Mouse (Mus musculus) megakaryocyte, embryonic 14.5 days (primary cell): ENCODE data around the gene Spast. TPM values are rescaled to one million over a fixed set of nuclear protein-coding genes. Genes with fewer than 3 reads are reported as not detected.

ENCODE experiments used
- H3K27me3 ChIP-seq: replicated peaks from 2 replicates; pipeline ENCODE3; 2012; ENCODE audit warnings: inconsistent platforms
- H3K36me3 ChIP-seq: replicated peaks from 2 replicates; pipeline ENCODE3; 2012; ENCODE audit warnings: low read length, inconsistent platforms, mixed read lengths
- H3K4me1 ChIP-seq: 2 replicates; pipeline ENCODE4 v1.6.1; 2012; ENCODE audit warnings: inconsistent platforms
- H3K4me3 ChIP-seq: replicated peaks from 2 replicates; pipeline ENCODE3; 2012; ENCODE audit warnings: moderate library complexity, mild to moderate bottlenecking, inconsistent platforms
- H3K9me3 ChIP-seq: 2 replicates; pipeline ENCODE4 v1.6.1; 2012; ENCODE audit warnings: inconsistent platforms
- FLI1 ChIP-seq: IDR thresholded peaks from 2 replicates; pipeline ENCODE4 v1.6.1; 2012; ENCODE audit warnings: low read length, inconsistent platforms, mixed read lengths
- GATA1 ChIP-seq: IDR thresholded peaks from 3 replicates; pipeline ENCODE4 v1.6.1; 2012; ENCODE audit warnings: mixed read lengths, low read length, inconsistent platforms, borderline replicate concordance
- polyA plus RNA-seq: library from polyadenylated mRNA; stranded (reverse); fragments of >175 nt; gene quantifications from 2 replicates; pipeline ENCODE4 v1.2.3, GENCODE M21; 2012; ENCODE audit warnings: low replicate concordance; ENCODE audit not compliant: insufficient read depth

Spast gene
- polyA plus RNA-seq, 1 experiment: 3.9 TPM

- TF ChIP-seq GATA1: no peak
- TF ChIP-seq FLI1: no peak
- Histone ChIP-seq H3K4me1 (no peaks in the 10 kb centered on the region), H3K27me3 (no peaks in the 10 kb centered on the region), H3K4me3 (no peak overlapping the region), H3K9me3 (no peaks in the 10 kb centered on the region), H3K36me3 (no peaks in the 10 kb centered on the region)
Measured at GRCm38 (mm10) chr17:74331049-74331676, 7.6 kb upstream of the Spast start.

GRCm38 (mm10) chr17:74338225-74338931, 409 bp upstream of the Spast start:
- TF ChIP-seq FLI1 (no peak), GATA1 (no peak)
- H3K4me1 ChIP-seq: peaks cover 36% of the 10 kb centered on the region
- H3K27me3 ChIP-seq: no peaks in the 10 kb centered on the region
- H3K9me3 ChIP-seq: no peaks in the 10 kb centered on the region
- H3K4me3 ChIP-seq: peak overlapping the region; percentile 98
- peaks cover 8% of the 10 kb centered on the region for H3K36me3 ChIP-seq

DNA sequence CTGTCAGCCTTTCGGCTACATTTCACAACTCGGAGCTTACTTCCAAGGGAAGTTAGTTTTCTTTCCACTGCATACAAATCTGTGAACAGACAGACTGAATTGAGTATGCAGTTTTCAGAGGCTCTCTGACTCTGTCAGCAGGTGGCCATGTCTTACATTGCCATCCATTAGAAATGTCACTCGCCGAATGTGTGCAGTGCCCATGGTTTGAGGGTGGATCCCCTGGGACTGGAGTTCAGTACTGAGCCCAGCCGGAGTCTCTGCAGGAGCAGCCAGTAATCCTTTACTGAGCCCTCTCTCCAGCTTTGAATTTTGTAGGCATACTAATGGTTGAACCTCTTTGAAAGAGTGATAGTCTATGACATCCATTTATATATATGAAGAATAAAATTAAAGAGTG, 2.4 kb downstream of the Spast start:
- Histone ChIP-seq H3K9me3 (no peaks in the 10 kb centered on the region), H3K27me3 (no peaks in the 10 kb centered on the region), H3K36me3 (peaks cover 24% of the 10 kb centered on the region), H3K4me3 (peak overlapping the region; percentile 47), H3K4me1 (peaks cover 45% of the 10 kb centered on the region)
- no peak for TF ChIP-seq GATA1

DNA sequence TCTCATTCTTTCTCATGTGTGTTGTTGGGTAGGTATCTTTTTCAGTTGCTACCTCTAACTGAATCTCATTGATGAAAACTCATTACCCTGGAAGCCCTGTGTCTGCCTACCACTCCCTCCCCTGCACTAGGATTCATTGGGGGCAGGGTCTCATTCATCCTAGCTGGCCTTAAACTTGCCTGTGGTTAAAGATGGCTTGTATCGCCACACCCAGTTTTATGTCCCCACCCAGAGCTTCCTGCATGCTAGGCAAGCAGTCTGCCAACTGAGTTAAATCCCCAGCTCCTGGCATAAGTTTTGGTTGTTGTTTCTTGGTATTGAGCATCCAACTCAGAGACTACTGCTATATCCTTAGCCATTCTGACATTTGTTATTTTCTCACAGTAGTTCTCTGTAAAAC, 24.8 kb downstream of the Spast start:
- Histone ChIP-seq H3K4me1 (peaks cover 3% of the 10 kb centered on the region; the same call in 1 of the 2 replicates), H3K27me3 (no peaks in the 10 kb centered on the region), H3K4me3 (no peak overlapping the region), H3K9me3 (no peaks in the 10 kb centered on the region), H3K36me3 (peaks cover 79% of the 10 kb centered on the region)
- TF ChIP-seq FLI1: no peak
- TF ChIP-seq GATA1: no peak

GRCm38 (mm10) chr17:74376916-74377315, 38.1 kb downstream of the Spast start:
- Histone ChIP-seq H3K4me3 (no peak overlapping the region), H3K27me3 (no peaks in the 10 kb centered on the region), H3K36me3 (peaks cover 81% of the 10 kb centered on the region), H3K4me1 (no peaks in the 10 kb centered on the region; the same call in 1 of the 2 replicates), H3K9me3 (no peaks in the 10 kb centered on the region)
- TF ChIP-seq FLI1 (no peak), GATA1 (no peak)

GRCm38 (mm10) chr17:74386657-74387056, 47.9 kb downstream of the Spast start:
- Histone ChIP-seq H3K4me1 (peaks cover 28% of the 10 kb centered on the region), H3K27me3 (no peaks in the 10 kb centered on the region), H3K36me3 (peaks cover 70% of the 10 kb centered on the region), H3K9me3 (no peaks in the 10 kb centered on the region), H3K4me3 (no peak overlapping the region)
- no peak for TF ChIP-seq GATA1
- TF ChIP-seq FLI1: no peak

- Histone ChIP-seq H3K4me3 (no peak overlapping the region), H3K9me3 (no peaks in the 10 kb centered on the region), H3K27me3 (no peaks in the 10 kb centered on the region), H3K36me3 (peaks cover 39% of the 10 kb centered on the region), H3K4me1 (peaks cover 32% of the 10 kb centered on the region)
- TF ChIP-seq GATA1: no peak
- TF ChIP-seq FLI1: no peak
Measured at GRCm38 (mm10) chr17:74389847-74390246, 51.1 kb downstream of the Spast start.

- H3K36me3 ChIP-seq: peaks cover 4% of the 10 kb centered on the region
- no peak overlapping the region for H3K4me3 ChIP-seq
- H3K27me3 ChIP-seq: no peaks in the 10 kb centered on the region
- peaks cover 20% of the 10 kb centered on the region for H3K4me1 ChIP-seq
- H3K9me3 ChIP-seq: no peaks in the 10 kb centered on the region
- TF ChIP-seq GATA1: no peak
Measured at GRCm38 (mm10) chr17:74394381-74394780, 55.6 kb downstream of the Spast start.

GRCm38 (mm10) chr17:74394855-74395254, 56.1 kb downstream of the Spast start:
- no peaks in the 10 kb centered on the region for H3K27me3 ChIP-seq
- TF ChIP-seq FLI1 (no peak), GATA1 (no peak)

DNA sequence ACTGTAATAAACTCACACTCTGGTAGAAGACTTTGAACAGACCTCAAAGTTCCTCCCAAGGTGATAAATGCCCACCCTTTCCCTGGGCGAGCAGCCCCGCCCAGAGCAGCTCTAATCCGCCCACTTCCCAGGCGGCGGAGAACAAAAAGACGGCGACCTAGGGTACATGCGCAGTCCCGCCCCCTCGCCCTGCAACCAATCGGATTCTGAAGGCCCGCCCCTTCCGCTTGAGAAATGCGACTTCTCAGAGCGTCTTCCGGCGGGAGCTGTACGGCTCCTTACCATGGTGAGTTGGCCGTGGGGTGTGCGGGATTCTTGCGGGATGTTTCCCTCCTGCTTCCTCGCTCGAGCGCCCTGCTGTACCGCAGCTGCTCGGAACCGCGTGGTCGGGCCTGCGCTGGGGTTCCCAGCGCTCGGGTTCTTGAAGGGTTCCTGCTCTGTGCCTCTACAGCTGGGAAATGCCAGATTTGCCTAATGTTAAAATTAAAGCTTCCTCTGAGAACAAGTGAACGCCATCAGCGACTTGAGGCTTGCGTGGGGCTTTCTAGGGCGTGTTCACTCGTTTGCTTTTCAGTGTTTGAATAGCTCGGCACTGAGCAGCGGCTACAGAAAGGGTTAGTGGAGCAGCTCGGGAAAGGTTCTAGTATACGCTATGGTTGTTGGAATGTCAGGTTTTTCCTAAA, 56.7 kb downstream of the Spast start, which contains the start of gene Slc30a6:
Gene Slc30a6 (plus strand): TSS at position 226 of the 683 bp plus-strand sequence.
- no peak for TF ChIP-seq FLI1
- TF ChIP-seq GATA1: no peak
- Histone ChIP-seq H3K4me3 (peak within 1 kb of the TSS; percentile 95), H3K4me1 (peaks cover 20% of the 10 kb centered on the region), H3K27me3 (no peaks in the 10 kb centered on the region), H3K9me3 (no peaks in the 10 kb centered on the region), H3K36me3 (peaks cover 4% of the 10 kb centered on the region)

More at GRCm38 (mm10) chr17:74394855-74395254, 56.1 kb downstream of the Spast start:
- H3K36me3 ChIP-seq: peaks cover 4% of the 10 kb centered on the region
- H3K9me3 ChIP-seq: no peaks in the 10 kb centered on the region
- H3K4me3 ChIP-seq: peak overlapping the region; percentile 95
- H3K4me1 ChIP-seq: peaks cover 20% of the 10 kb centered on the region

GRCm38 (mm10) chr17:74396766-74397165, 58.0 kb downstream of the Spast start:
- Histone ChIP-seq H3K36me3 (peaks cover 6% of the 10 kb centered on the region), H3K4me1 (peaks cover 20% of the 10 kb centered on the region), H3K9me3 (no peaks in the 10 kb centered on the region), H3K27me3 (no peaks in the 10 kb centered on the region), H3K4me3 (peak overlapping the region; percentile 83)
- TF ChIP-seq GATA1 (no peak), FLI1 (no peak)
